ENCODE assay signal across 15 mouse cellular contexts in genomic region chr17:5287641-5288040, GRCm38 (mm10).
DNase-seq lines count a peak whose midpoint lies in the region; ATAC-seq and TF ChIP-seq lines count a peak whose summit lies in the region.
"Had no signal": no experiment of that assay in that cellular context is flagged by ENCODE, and none has a peak within 500 bp of the region (broad histone marks: within the 10 kb centered on the region; RNA-seq: fewer than 3 reads in every experiment).

No protein-coding gene starts in this region.

- H3K79me2 ChIP-seq in heart, adult 2 months (replicated peaks; ENCODE audit: control insufficient read depth, insufficient read depth, low read length): no peaks in the 10 kb centered on the region

- no peak for TF ChIP-seq EP300 in heart, adult 2 months (IDR thresholded peaks at IDR 0.05; ENCODE audit: insufficient read depth, low read depth, low read length)

- H3K9me3 ChIP-seq in heart, embryonic 13.5 days: no peaks in the 10 kb centered on the region
- H3K9me3 ChIP-seq: embryonic facial prominence, embryonic 15.5 days; heart, embryonic 12.5 days had no signal

- intact Hi-C loops in heart, adult 2 months (cut with DNase I): no loop called here
- intact Hi-C loops in left cerebral cortex, postnatal 14 days (cut with DNase I): no loop called here

- 0 out of 2 replicates have a peak overlapping the region, but pooled peaks have one; percentile 7 for H3K9ac ChIP-seq in heart, embryonic 13.5 days
- H3K9ac ChIP-seq in heart, adult 2 months (ENCODE audit: low read depth, low read length): no peak overlapping the region
- H3K9ac ChIP-seq: embryonic facial prominence, embryonic 15.5 days; heart, embryonic 12.5 days; lung, embryonic 14.5 days had no signal

- no peak for TF ChIP-seq POLR2A in heart, adult 2 months (IDR thresholded peaks at IDR 0.05; ENCODE audit: insufficient read depth, low read depth, low read length)
- no peak for TF ChIP-seq POLR2A in thymus, adult 2 months (IDR thresholded peaks at IDR 0.05; ENCODE audit: control insufficient read depth, extremely low read depth, insufficient read depth, low read length, poor library complexity)

- DNase-seq in heart, adult 2 months: no peak
- no peak for DNase-seq in layer of hippocampus, adult 2 months (ENCODE audit: low spot score in 2 of 2)
- DNase-seq in layer of hippocampus, adult 9-10 months (ENCODE audit: low spot score): no peak
- DNase-seq in thymus, adult 2 months: no peak
- DNase-seq in thymus, adult 18-20 months: no peak
- DNase-seq in adrenal gland, postnatal 10 days: no peak
- no peak for DNase-seq in left cerebral cortex, postnatal 14 days (ENCODE audit: low spot score in 2 of 2)
- DNase-seq: cerebellum, adult 2 months; gastrocnemius, postnatal 36 days; kidney, adult 9 months; lung, embryonic 14.5 days; right cerebral cortex, postnatal 14 days had no signal

- 78% methylated on average over 9 of the region's 9 CpGs for WGBS in heart, embryonic 13.5 days
- WGBS in heart, adult 2 months: 44% methylated on average over 9 of the region's 9 CpGs
- 69% methylated on average over 9 of the region's 9 CpGs for WGBS in thymus, adult 2 months

- H3K27me3 ChIP-seq in heart, embryonic 13.5 days (replicated peaks): no peaks in the 10 kb centered on the region
- H3K27me3 ChIP-seq in heart, adult 2 months (ENCODE audit: control insufficient read depth, insufficient read depth, low read length): no peaks in the 10 kb centered on the region
- H3K27me3 ChIP-seq in thymus, adult 2 months (ENCODE audit: control insufficient read depth, insufficient read depth, low read length): no peaks in the 10 kb centered on the region
- H3K27me3 ChIP-seq: embryonic facial prominence, embryonic 15.5 days; heart, embryonic 12.5 days had no signal

- TF ChIP-seq CTCF in heart, adult 2 months (IDR thresholded peaks at IDR 0.05): no peak
- no peak for TF ChIP-seq CTCF in layer of hippocampus, adult 2 months (conservative IDR thresholded peaks at IDR 0.05)
- TF ChIP-seq CTCF in thymus, adult 2 months (IDR thresholded peaks at IDR 0.05; ENCODE audit: borderline replicate concordance, control insufficient read depth, extremely low read depth, insufficient read depth, low read length, poor library complexity): no peak

- no peak overlapping the region for H3K4me2 ChIP-seq in heart, embryonic 13.5 days
- H3K4me2 ChIP-seq: embryonic facial prominence, embryonic 15.5 days; heart, embryonic 12.5 days; lung, embryonic 14.5 days had no signal

- no peak overlapping the region; the same call in 1 of the 2 replicates for H3K27ac ChIP-seq in heart, embryonic 13.5 days (replicated peaks)
- H3K27ac ChIP-seq in heart, adult 2 months: no peak overlapping the region
- H3K27ac ChIP-seq in layer of hippocampus, adult 2 months: peak overlapping the region; percentile 94
- H3K27ac ChIP-seq in thymus, adult 2 months (ENCODE audit: control insufficient read depth, insufficient read depth, low read length): peak overlapping the region; percentile 57; the same call in 1 of the 2 replicates
- H3K27ac ChIP-seq: embryonic facial prominence, embryonic 15.5 days had no signal

- no peak for ATAC-seq in heart, embryonic 13.5 days (ENCODE audit: extremely low read depth, insufficient number of reproducible peaks, low FRiP score, low TSS enrichment)

- H3K4me1 ChIP-seq in heart, embryonic 13.5 days: peaks cover 32% of the 10 kb centered on the region
- H3K4me1 ChIP-seq in heart, adult 2 months (ENCODE audit: control insufficient read depth, insufficient read depth, low read length): peaks cover 7% of the 10 kb centered on the region; the same call in 1 of the 2 replicates
- peaks cover 15% of the 10 kb centered on the region for H3K4me1 ChIP-seq in thymus, adult 2 months (replicated peaks; ENCODE audit: control insufficient read depth, insufficient read depth, low read length)

- H3K4me3 ChIP-seq in heart, embryonic 13.5 days: no peak overlapping the region
- H3K4me3 ChIP-seq in heart, adult 2 months: no peak overlapping the region
- no peak overlapping the region for H3K4me3 ChIP-seq in layer of hippocampus, adult 2 months
- no peak overlapping the region for H3K4me3 ChIP-seq in thymus, adult 2 months (ENCODE audit: control insufficient read depth, insufficient read depth, low read length)
- H3K4me3 ChIP-seq: embryonic facial prominence, embryonic 15.5 days; heart, embryonic 12.5 days had no signal

- H3K36me3 ChIP-seq in heart, embryonic 13.5 days: peaks cover 25% of the 10 kb centered on the region
- no peaks in the 10 kb centered on the region for H3K36me3 ChIP-seq in heart, adult 2 months (ENCODE audit: control insufficient read depth, insufficient read depth, low read length)
- peaks cover 15% of the 10 kb centered on the region for H3K36me3 ChIP-seq in thymus, adult 2 months (ENCODE audit: control insufficient read depth, insufficient read depth, low read length)

Comparison
In these comparisons a context has a peak if more than half of its experiments do, and no peak if none do; other contexts are left out.
1. H3K27ac ChIP-seq: peak in layer of hippocampus, adult 2 months (single experiment) and thymus, adult 2 months (single experiment); none in heart, embryonic 13.5 days (single experiment) and heart, adult 2 months (single experiment).